Mouse (Mus musculus): ENCODE measurements around the gene Daam1. TPM values are rescaled to one million over a fixed set of nuclear protein-coding genes. Genes with fewer than 3 reads are reported as not detected.
A peak's percentile ranks its signal among the peaks of the same experiment; 100 is the strongest.

Daam1 gene
- 9.6 and 10.2 TPM in 2 replicates for polyA plus RNA-seq (2015; fragmentation: Nextera tagmentation; extraction: Ambion mirVana)

- no peaks in the 10 kb centered on the region for H3K36me3 ChIP-seq (ENCODE audit: control insufficient read depth, insufficient read depth)
- H3K27me3 ChIP-seq (ENCODE audit: control insufficient read depth, insufficient read depth, low read depth, low read length): no peaks in the 10 kb centered on the region
- peak within 1 kb of the TSS; percentile 94 for H3K4me2 ChIP-seq (ENCODE audit: low read depth, low read length)
- peak within 1 kb of the TSS; percentile 92 for H3K4me3 ChIP-seq (ENCODE audit: low read depth, low read length)
- H3K9ac ChIP-seq (ENCODE audit: low read depth, low read length): peak within 1 kb of the TSS; percentile 95
- H3K27ac ChIP-seq (ENCODE audit: low read length): peak within 1 kb of the TSS; percentile 98
- peak; percentile 96 for ATAC-seq (ENCODE audit: low read depth)
- H3K9me3 ChIP-seq (replicated peaks; ENCODE audit: control insufficient read depth, low read length): no peaks in the 10 kb centered on the region
- H3K4me1 ChIP-seq (ENCODE audit: control insufficient read depth, low read depth, low read length): peaks cover 35% of the 10 kb centered on the region
- WGBS (ENCODE audit: insufficient replicate concordance): under 1% methylated on average over 33 of the region's 35 CpGs
Observed at GRCm38 (mm10) chr12:71830607-71831257, at the start of gene Daam1. Daam1 (plus strand) TSS chr12:71831078.

- Histone ChIP-seq H3K9ac (ENCODE audit: low read depth, low read length) (no peak overlapping the region), H3K4me2 (ENCODE audit: low read depth, low read length) (no peak overlapping the region), H3K36me3 (ENCODE audit: control insufficient read depth, insufficient read depth) (no peaks in the 10 kb centered on the region), H3K4me1 (ENCODE audit: control insufficient read depth, low read depth, low read length) (no peaks in the 10 kb centered on the region), H3K27me3 (ENCODE audit: control insufficient read depth, insufficient read depth, low read depth, low read length) (no peaks in the 10 kb centered on the region), H3K4me3 (ENCODE audit: low read depth, low read length) (no peak overlapping the region), H3K27ac (ENCODE audit: low read length) (no peak overlapping the region), H3K9me3 (replicated peaks; ENCODE audit: control insufficient read depth, low read length) (no peaks in the 10 kb centered on the region)
- ATAC-seq (ENCODE audit: low read depth): no peak
- WGBS (ENCODE audit: insufficient replicate concordance): 24% methylated on average over 7 of the region's 7 CpGs
Observed at GRCm38 (mm10) chr12:71781220-71781619, 49.7 kb upstream of the Daam1 start.

GRCm38 (mm10) chr12:71783970-71784369, 46.9 kb upstream of the Daam1 start:
- Histone ChIP-seq H3K4me2 (ENCODE audit: low read depth, low read length) (no peak overlapping the region), H3K9ac (ENCODE audit: low read depth, low read length) (no peak overlapping the region), H3K27me3 (ENCODE audit: control insufficient read depth, insufficient read depth, low read depth, low read length) (no peaks in the 10 kb centered on the region), H3K27ac (ENCODE audit: low read length) (no peak overlapping the region), H3K4me3 (ENCODE audit: low read depth, low read length) (no peak overlapping the region), H3K9me3 (replicated peaks; ENCODE audit: control insufficient read depth, low read length) (no peaks in the 10 kb centered on the region), H3K4me1 (ENCODE audit: control insufficient read depth, low read depth, low read length) (no peaks in the 10 kb centered on the region), H3K36me3 (ENCODE audit: control insufficient read depth, insufficient read depth) (no peaks in the 10 kb centered on the region)
- no peak for ATAC-seq (ENCODE audit: low read depth)
- WGBS (ENCODE audit: insufficient replicate concordance): 65% methylated on average over 3 of the region's 3 CpGs

- 56% methylated on average over 11 of the region's 11 CpGs for WGBS (ENCODE audit: insufficient replicate concordance)
- H3K27ac ChIP-seq (ENCODE audit: low read length): no peak overlapping the region
Observed at GRCm38 (mm10) chr12:71784666-71785255, 46.1 kb upstream of the Daam1 start.

GRCm38 (mm10) chr12:71786521-71786920, 44.4 kb upstream of the Daam1 start:
- no peak overlapping the region for H3K27ac ChIP-seq (ENCODE audit: low read length)
- no peak overlapping the region for H3K9ac ChIP-seq (ENCODE audit: low read depth, low read length)
- H3K4me1 ChIP-seq (ENCODE audit: control insufficient read depth, low read depth, low read length): no peaks in the 10 kb centered on the region
- no peak for ATAC-seq (ENCODE audit: low read depth)
- H3K4me3 ChIP-seq (ENCODE audit: low read depth, low read length): no peak overlapping the region
- no peaks in the 10 kb centered on the region for H3K36me3 ChIP-seq (ENCODE audit: control insufficient read depth, insufficient read depth)
- H3K4me2 ChIP-seq (ENCODE audit: low read depth, low read length): no peak overlapping the region
- no peaks in the 10 kb centered on the region for H3K27me3 ChIP-seq (ENCODE audit: control insufficient read depth, insufficient read depth, low read depth, low read length)
- no peaks in the 10 kb centered on the region for H3K9me3 ChIP-seq (replicated peaks; ENCODE audit: control insufficient read depth, low read length)

More at GRCm38 (mm10) chr12:71784666-71785255, 46.1 kb upstream of the Daam1 start:
- no peak overlapping the region for H3K4me2 ChIP-seq (ENCODE audit: low read depth, low read length)
- no peaks in the 10 kb centered on the region for H3K27me3 ChIP-seq (ENCODE audit: control insufficient read depth, insufficient read depth, low read depth, low read length)
- H3K9me3 ChIP-seq (replicated peaks; ENCODE audit: control insufficient read depth, low read length): no peaks in the 10 kb centered on the region
- H3K9ac ChIP-seq (ENCODE audit: low read depth, low read length): no peak overlapping the region
- no peak overlapping the region for H3K4me3 ChIP-seq (ENCODE audit: low read depth, low read length)
- H3K36me3 ChIP-seq (ENCODE audit: control insufficient read depth, insufficient read depth): no peaks in the 10 kb centered on the region
- ATAC-seq (ENCODE audit: low read depth): no peak
- H3K4me1 ChIP-seq (ENCODE audit: control insufficient read depth, low read depth, low read length): no peaks in the 10 kb centered on the region

GRCm38 (mm10) chr12:71788791-71789190, 42.1 kb upstream of the Daam1 start:
- Histone ChIP-seq H3K4me1 (ENCODE audit: control insufficient read depth, low read depth, low read length) (no peaks in the 10 kb centered on the region), H3K27ac (ENCODE audit: low read length) (no peak overlapping the region), H3K9ac (ENCODE audit: low read depth, low read length) (no peak overlapping the region), H3K9me3 (replicated peaks; ENCODE audit: control insufficient read depth, low read length) (no peaks in the 10 kb centered on the region), H3K27me3 (ENCODE audit: control insufficient read depth, insufficient read depth, low read depth, low read length) (no peaks in the 10 kb centered on the region), H3K36me3 (ENCODE audit: control insufficient read depth, insufficient read depth) (no peaks in the 10 kb centered on the region), H3K4me2 (ENCODE audit: low read depth, low read length) (no peak overlapping the region), H3K4me3 (ENCODE audit: low read depth, low read length) (no peak overlapping the region)
- ATAC-seq (ENCODE audit: low read depth): no peak
- WGBS (ENCODE audit: insufficient replicate concordance): 52% methylated on average over 4 of the region's 4 CpGs

- Histone ChIP-seq H3K27me3 (ENCODE audit: control insufficient read depth, insufficient read depth, low read depth, low read length) (no peaks in the 10 kb centered on the region), H3K4me1 (ENCODE audit: control insufficient read depth, low read depth, low read length) (no peaks in the 10 kb centered on the region), H3K9ac (ENCODE audit: low read depth, low read length) (no peak overlapping the region), H3K36me3 (ENCODE audit: control insufficient read depth, insufficient read depth) (no peaks in the 10 kb centered on the region), H3K9me3 (replicated peaks; ENCODE audit: control insufficient read depth, low read length) (no peaks in the 10 kb centered on the region), H3K4me3 (ENCODE audit: low read depth, low read length) (no peak overlapping the region), H3K4me2 (ENCODE audit: low read depth, low read length) (no peak overlapping the region), H3K27ac (ENCODE audit: low read length) (no peak overlapping the region)
- WGBS (ENCODE audit: insufficient replicate concordance): 81% methylated on average over 1 of the region's 1 CpGs
- no peak for ATAC-seq (ENCODE audit: low read depth)
Observed at GRCm38 (mm10) chr12:71790581-71790980, 40.3 kb upstream of the Daam1 start.

GRCm38 (mm10) chr12:71793114-71793513, 37.8 kb upstream of the Daam1 start:
- no peak overlapping the region for H3K4me2 ChIP-seq (ENCODE audit: low read depth, low read length)
- no peak overlapping the region for H3K27ac ChIP-seq (ENCODE audit: low read length)
- H3K36me3 ChIP-seq (ENCODE audit: control insufficient read depth, insufficient read depth): no peaks in the 10 kb centered on the region
- no peak for ATAC-seq (ENCODE audit: low read depth)
- H3K9ac ChIP-seq (ENCODE audit: low read depth, low read length): no peak overlapping the region
- H3K4me3 ChIP-seq (ENCODE audit: low read depth, low read length): no peak overlapping the region
- 72% methylated on average over 2 of the region's 2 CpGs for WGBS (ENCODE audit: insufficient replicate concordance)
- no peaks in the 10 kb centered on the region for H3K9me3 ChIP-seq (replicated peaks; ENCODE audit: control insufficient read depth, low read length)
- H3K4me1 ChIP-seq (ENCODE audit: control insufficient read depth, low read depth, low read length): no peaks in the 10 kb centered on the region
- H3K27me3 ChIP-seq (ENCODE audit: control insufficient read depth, insufficient read depth, low read depth, low read length): no peaks in the 10 kb centered on the region

GRCm38 (mm10) chr12:71795626-71796025, 35.3 kb upstream of the Daam1 start:
- WGBS (ENCODE audit: insufficient replicate concordance): 26% methylated on average over 4 of the region's 4 CpGs
- Histone ChIP-seq H3K27ac (ENCODE audit: low read length) (no peak overlapping the region), H3K27me3 (ENCODE audit: control insufficient read depth, insufficient read depth, low read depth, low read length) (no peaks in the 10 kb centered on the region), H3K4me1 (ENCODE audit: control insufficient read depth, low read depth, low read length) (no peaks in the 10 kb centered on the region), H3K36me3 (ENCODE audit: control insufficient read depth, insufficient read depth) (no peaks in the 10 kb centered on the region), H3K4me2 (ENCODE audit: low read depth, low read length) (no peak overlapping the region), H3K9ac (ENCODE audit: low read depth, low read length) (no peak overlapping the region), H3K4me3 (ENCODE audit: low read depth, low read length) (no peak overlapping the region), H3K9me3 (replicated peaks; ENCODE audit: control insufficient read depth, low read length) (no peaks in the 10 kb centered on the region)
- ATAC-seq (ENCODE audit: low read depth): no peak
